Mouse (Mus musculus): Measurements from ENCODE around the gene Batf3.

DNA sequence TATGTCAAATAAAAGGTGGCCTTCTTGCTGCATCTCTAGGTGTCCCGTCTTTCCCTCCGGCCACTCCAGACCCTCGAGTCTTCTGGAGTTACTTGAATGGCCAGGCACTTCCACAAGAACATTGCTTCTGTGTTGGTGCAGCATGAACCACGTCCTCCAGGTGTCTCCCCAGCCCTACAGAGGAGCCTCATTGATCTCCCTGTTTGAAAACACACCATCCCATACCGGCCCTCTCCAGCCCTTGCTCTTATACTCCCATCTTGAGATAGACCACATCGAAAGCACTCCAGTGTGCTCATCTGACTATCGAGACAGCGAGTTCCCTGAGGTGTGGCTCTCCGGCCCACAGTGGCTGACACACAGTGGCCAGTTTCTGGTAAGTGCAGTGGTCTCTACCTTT lies 2.6 kb upstream of the Batf3 start:
- TF ChIP-seq GATA1 (IDR thresholded peaks at IDR 0.05; ENCODE audit: borderline replicate concordance, low read length) (no peak), FLI1 (IDR thresholded peaks at IDR 0.05; ENCODE audit: low read length) (no peak)
